Mouse (Mus musculus) intestine, embryonic 16.5 days (tissue): ENCODE results near the gene Olfr720. TPM values are rescaled to one million over a fixed set of nuclear protein-coding genes. Genes with fewer than 3 reads are reported as not detected.

Experiments used
- ATAC-seq: fragments of 200-750 bp; cut with Nextera tagmentation; 2 replicates; pipeline ENCODE4 v1.8.0; 2017; ENCODE audit warnings: moderate TSS enrichment, moderate library complexity
- H3K27ac ChIP-seq: fragments of 300-500 bp; sonication (generic); 2 replicates; pipeline ENCODE4 v1.5.1; 2014; ENCODE audit warnings: mild to moderate bottlenecking, low read length
- H3K27me3 ChIP-seq: fragments of 300-500 bp; sonication (generic); replicated peaks from 2 replicates; pipeline ENCODE4 v1.6.1; 2014; ENCODE audit warnings: low read length, control low read depth, mixed read lengths; ENCODE audit not compliant: control insufficient read depth, insufficient read depth
- H3K36me3 ChIP-seq: fragments of 300-500 bp; sonication (generic); 2 replicates; pipeline ENCODE4 v1.6.1; 2014; ENCODE audit warnings: low read length, control low read depth; ENCODE audit not compliant: control insufficient read depth, insufficient read depth
- H3K4me1 ChIP-seq: fragments of 300-500 bp; sonication (generic); 2 replicates; pipeline ENCODE4 v1.6.1; 2014; ENCODE audit warnings: low read length, control low read depth, mixed read lengths; ENCODE audit not compliant: control insufficient read depth, insufficient read depth
- H3K4me2 ChIP-seq: fragments of 300-500 bp; sonication (generic); 2 replicates; pipeline ENCODE4 v1.6.1; 2014; ENCODE audit warnings: low read depth, low read length, control low read depth
- H3K4me3 ChIP-seq: fragments of 300-500 bp; sonication (generic); 2 replicates; pipeline ENCODE4 v1.5.1; 2014; ENCODE audit warnings: mild to moderate bottlenecking, low read length
- H3K9ac ChIP-seq: fragments of 300-500 bp; sonication (generic); 2 replicates; pipeline ENCODE4 v1.6.1; 2014; ENCODE audit warnings: low read depth, low read length
- H3K9me3 ChIP-seq: fragments of 300-500 bp; sonication (generic); 2 replicates; pipeline ENCODE4 v1.6.1; 2016; ENCODE audit warnings: low read length, control low read depth; ENCODE audit not compliant: control insufficient read depth
- WGBS: fragments of 180-500 bp; shearing (Covaris S2); extraction: QIAGEN DNeasy Blood & Tissue Kit; methylation state at CpG from one replicate; pipeline ENCODE4 v1.1.7; 2014; 5-methylcytosine and 5-hydroxymethylcytosine counted together
- polyA plus RNA-seq: library from polyadenylated mRNA; unstranded; fragments of >200 nt; fragmentation: Nextera tagmentation; extraction: Ambion mirVana; gene quantifications from 2 replicates; pipeline ENCODE4 v1.2.1, GENCODE M21; 2015

The Olfr720 gene
- not detected in 2 replicates for polyA plus RNA-seq

GRCm38 (mm10) chr14:14186738-14187137 lies at the start of gene Olfr720:
Olfr720 (minus strand) TSS chr14:14186838.
- WGBS = 58% methylated on average over 4 of the region's 4 CpGs
- Histone ChIP-seq H3K4me2 (no peak within 1 kb of the TSS), H3K9me3 (no peaks in the 10 kb centered on the region), H3K4me1 (no peaks in the 10 kb centered on the region), H3K4me3 (no peak within 1 kb of the TSS), H3K36me3 (no peaks in the 10 kb centered on the region), H3K27me3 (no peaks in the 10 kb centered on the region), H3K27ac (no peak within 1 kb of the TSS), H3K9ac (no peak within 1 kb of the TSS)
- no peak for ATAC-seq

Other genes starting within 250 kb of the Olfr720 start
- gene Atxn7, start 225.4 kb downstream of the Olfr720 start, polyA plus RNA-seq = 2.9 and 3.5 TPM in 2 replicates
- 152 and 155 TPM in 2 replicates for gene Thoc7, start 225.0 kb downstream of the Olfr720 start, polyA plus RNA-seq
- 189 and 203 TPM in 2 replicates for gene Psmd6, start 65.9 kb downstream of the Olfr720 start, polyA plus RNA-seq
- gene Olfr31, start 136.0 kb upstream of the Olfr720 start, polyA plus RNA-seq = not detected in 2 replicates
- 6.6 and 6.9 TPM in 2 replicates for gene Il3ra, start 159.4 kb upstream of the Olfr720 start, polyA plus RNA-seq
- gene Olfr721-ps1, start 214.5 kb upstream of the Olfr720 start, polyA plus RNA-seq = not detected in 2 replicates